In the genomic region with DNA sequence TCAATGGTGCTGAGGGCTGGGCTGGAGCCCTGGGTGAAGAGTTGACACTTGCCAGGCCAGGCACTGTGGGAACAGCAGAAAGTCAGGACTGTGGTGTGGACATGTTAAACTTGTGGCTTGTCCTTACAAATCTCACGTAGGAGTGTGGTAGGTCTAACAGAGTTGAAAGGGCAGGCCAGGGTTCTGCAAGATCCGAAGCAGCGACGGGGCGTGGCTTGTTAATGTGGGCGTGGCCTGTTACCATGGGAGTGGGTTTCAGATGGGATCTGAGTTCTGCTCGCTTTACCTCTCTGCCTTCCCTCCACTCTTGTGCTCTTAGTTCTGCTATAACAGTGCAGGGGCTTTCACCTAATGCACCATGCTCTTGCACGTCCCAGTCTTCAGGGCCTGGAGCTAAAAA, we compare ENCODE assay signal across 28 mouse cellular contexts.
DNase-seq lines count a peak whose midpoint lies in the region; ATAC-seq lines count a peak whose summit lies in the region.
"Had no signal": no experiment of that assay in that cellular context is flagged by ENCODE, and none has a peak within 500 bp of the region (broad histone marks: within the 10 kb centered on the region; RNA-seq: fewer than 3 reads in every experiment).

No protein-coding gene starts in this region.

- H3K4me3 ChIP-seq in heart, embryonic 10.5 days, result no peak overlapping the region
- H3K4me3 ChIP-seq in midbrain, embryonic 11.5 days (ENCODE audit: low read depth, low read length), result no peak overlapping the region
- H3K4me3 ChIP-seq in midbrain, embryonic 15.5 days, result no peak overlapping the region
- no peak overlapping the region for H3K4me3 ChIP-seq in hindbrain, embryonic 13.5 days
- H3K4me3 ChIP-seq: embryonic facial prominence, embryonic 13.5 days; forebrain, embryonic 10.5 days; forebrain, embryonic 15.5 days; heart, embryonic 12.5 days; neural tube, embryonic 13.5 days; stomach, embryonic 15.5 days had no signal

- DNase-seq in heart, embryonic 10.5 days (ENCODE audit: low spot score), result peak; percentile 77
- no peak for DNase-seq in heart, postnatal 14 days
- DNase-seq in midbrain, embryonic 11.5 days (ENCODE audit: low spot score, missing footprints), result peak; percentile 89
- peak; percentile 51 for DNase-seq in testis, postnatal 10 days (ENCODE audit: low spot score)
- DNase-seq in testis, postnatal 14 days (ENCODE audit: low spot score), result no peak
- no peak for DNase-seq in heart, postnatal 25 days (ENCODE audit: low spot score)
- DNase-seq: adrenal gland, adult 2 months; cerebellum, adult 2 months; cerebellum, postnatal 14 days; gastrocnemius, postnatal 25 days; kidney, adult 8-10 months; kidney, postnatal 4 days; liver; lung, embryonic 14.5 days; thymus, adult 18-20 months; thymus, postnatal 25 days had no signal

- H3K9me3 ChIP-seq in heart, embryonic 10.5 days, result no peaks in the 10 kb centered on the region
- no peaks in the 10 kb centered on the region for H3K9me3 ChIP-seq in midbrain, embryonic 11.5 days (ENCODE audit: control insufficient read depth, low read length)
- no peaks in the 10 kb centered on the region for H3K9me3 ChIP-seq in midbrain, embryonic 15.5 days
- H3K9me3 ChIP-seq in hindbrain, embryonic 13.5 days, result no peaks in the 10 kb centered on the region
- H3K9me3 ChIP-seq: embryonic facial prominence, embryonic 13.5 days; forebrain, embryonic 10.5 days; forebrain, embryonic 15.5 days; neural tube, embryonic 13.5 days; stomach, embryonic 15.5 days had no signal

- WGBS in heart, embryonic 10.5 days, result 32% methylated on average over 8 of the region's 8 CpGs
- 30% methylated on average over 8 of the region's 8 CpGs for WGBS in midbrain, embryonic 11.5 days
- 44% methylated on average over 8 of the region's 8 CpGs for WGBS in midbrain, embryonic 15.5 days
- 37% methylated on average over 8 of the region's 8 CpGs for WGBS in hindbrain, embryonic 13.5 days

- ATAC-seq in midbrain, embryonic 11.5 days (ENCODE audit: low FRiP score), result no peak
- no peak for ATAC-seq in midbrain, embryonic 15.5 days (replicated peaks)
- ATAC-seq in hindbrain, embryonic 13.5 days (ENCODE audit: low FRiP score), result no peak
- ATAC-seq: activated CD4-positive, CD25-positive, alpha-beta regulatory T cell, adult 4 months; forebrain, embryonic 15.5 days; intestine, embryonic 16.5 days had no signal

- H3K27ac ChIP-seq in heart, embryonic 10.5 days, result no peak overlapping the region
- no peak overlapping the region for H3K27ac ChIP-seq in midbrain, embryonic 11.5 days (ENCODE audit: low read depth, low read length)
- H3K27ac ChIP-seq in midbrain, embryonic 15.5 days, result no peak overlapping the region
- H3K27ac ChIP-seq in hindbrain, embryonic 13.5 days, result peak overlapping the region; percentile 82
- H3K27ac ChIP-seq: embryonic facial prominence, embryonic 13.5 days; forebrain, embryonic 10.5 days; kidney, postnatal 0 days; liver, embryonic 14.5 days; stomach, embryonic 15.5 days had no signal

- H3K4me2 ChIP-seq in midbrain, embryonic 11.5 days, result no peak overlapping the region
- no peak overlapping the region for H3K4me2 ChIP-seq in midbrain, embryonic 15.5 days
- no peak overlapping the region for H3K4me2 ChIP-seq in hindbrain, embryonic 13.5 days
- H3K4me2 ChIP-seq: embryonic facial prominence, embryonic 13.5 days; forebrain, embryonic 15.5 days; heart, embryonic 12.5 days; lung, embryonic 14.5 days; neural tube, embryonic 13.5 days; stomach, embryonic 15.5 days had no signal

- H3K36me3 ChIP-seq in heart, embryonic 10.5 days, result no peaks in the 10 kb centered on the region
- no peaks in the 10 kb centered on the region for H3K36me3 ChIP-seq in midbrain, embryonic 11.5 days (ENCODE audit: control insufficient read depth, insufficient read depth, low read length)
- H3K36me3 ChIP-seq in midbrain, embryonic 15.5 days (replicated peaks), result no peaks in the 10 kb centered on the region
- H3K36me3 ChIP-seq in hindbrain, embryonic 13.5 days, result no peaks in the 10 kb centered on the region
- H3K36me3 ChIP-seq: embryonic facial prominence, embryonic 13.5 days; forebrain, embryonic 10.5 days; forebrain, embryonic 15.5 days; heart, embryonic 12.5 days; neural tube, embryonic 13.5 days; stomach, embryonic 15.5 days had no signal

- H3K27me3 ChIP-seq in heart, embryonic 10.5 days (ENCODE audit: insufficient read depth, poor library complexity, severe bottlenecking), result peaks cover 13% of the 10 kb centered on the region
- H3K27me3 ChIP-seq in midbrain, embryonic 11.5 days (ENCODE audit: control insufficient read depth, insufficient read depth, low read length), result no peaks in the 10 kb centered on the region
- no peaks in the 10 kb centered on the region for H3K27me3 ChIP-seq in midbrain, embryonic 15.5 days (replicated peaks)
- H3K27me3 ChIP-seq in hindbrain, embryonic 13.5 days, result 0 out of 2 replicates have a peak, but pooled peaks cover 4% of the 10 kb centered on the region
- H3K27me3 ChIP-seq: embryonic facial prominence, embryonic 13.5 days; forebrain, embryonic 15.5 days; neural tube, embryonic 13.5 days; stomach, embryonic 15.5 days had no signal

- intact Hi-C loops in heart, postnatal 14 days (cut with DNase I), result no loop called here
- intact Hi-C loops in heart, postnatal 25 days (cut with DNase I), result no loop called here

- 0 out of 2 replicates have a peak, but pooled peaks cover 5% of the 10 kb centered on the region for H3K4me1 ChIP-seq in heart, embryonic 10.5 days
- peaks cover 5% of the 10 kb centered on the region for H3K4me1 ChIP-seq in midbrain, embryonic 11.5 days (ENCODE audit: control insufficient read depth, insufficient read depth, low read length)
- peaks cover 21% of the 10 kb centered on the region for H3K4me1 ChIP-seq in midbrain, embryonic 15.5 days
- peaks cover 30% of the 10 kb centered on the region for H3K4me1 ChIP-seq in hindbrain, embryonic 13.5 days (replicated peaks)
- H3K4me1 ChIP-seq: heart, embryonic 12.5 days; stomach, embryonic 15.5 days had no signal

- no peak overlapping the region for H3K9ac ChIP-seq in midbrain, embryonic 11.5 days (ENCODE audit: low read length)
- H3K9ac ChIP-seq in midbrain, embryonic 15.5 days, result no peak overlapping the region
- H3K9ac ChIP-seq in hindbrain, embryonic 13.5 days, result no peak overlapping the region
- H3K9ac ChIP-seq: embryonic facial prominence, embryonic 13.5 days; forebrain, embryonic 15.5 days; heart, embryonic 12.5 days; liver, embryonic 14.5 days; lung, embryonic 14.5 days; neural tube, embryonic 13.5 days; stomach, embryonic 15.5 days had no signal

Comparison
In these comparisons a context has a peak if more than half of its experiments do, and no peak if none do; other contexts are left out.
1. DNase-seq: peak in heart, embryonic 10.5 days (single experiment), midbrain, embryonic 11.5 days (single experiment) and testis, postnatal 10 days (single experiment); none in heart, postnatal 14 days (0 of 2), testis, postnatal 14 days (single experiment) and heart, postnatal 25 days (single experiment).